9 mouse cellular contexts compared by ENCODE assay signal in genomic region chr10:83181831-83182572, GRCm38 (mm10).
DNase-seq lines count a peak whose midpoint lies in the region; ATAC-seq and TF ChIP-seq lines count a peak whose summit lies in the region.
"Had no signal": no experiment of that assay in that cellular context is flagged by ENCODE, and none has a peak within 500 bp of the region (broad histone marks: within the 10 kb centered on the region; RNA-seq: fewer than 3 reads in every experiment).

No protein-coding gene starts in this region.

- peak; percentile 70 for DNase-seq in Muller cell, postnatal 12 days (ENCODE audit: inconsistent ontology term)
- DNase-seq in cerebellum, postnatal 36 days, result peak; percentile 49 to 65
- DNase-seq in left cerebral cortex, postnatal 36 days (ENCODE audit: low spot score in 2 of 2), result peak; percentile 30 to 39
- DNase-seq in testis, postnatal 14 days (ENCODE audit: low spot score), result no peak
- DNase-seq in urinary bladder, adult 18-20 months (ENCODE audit: low spot score in 2 of 2), result no peak

- H3K9me3 ChIP-seq in intestine, embryonic 15.5 days, result no peaks in the 10 kb centered on the region
- H3K9me3 ChIP-seq in intestine, postnatal 0 days (ENCODE audit: control insufficient read depth), result no peaks in the 10 kb centered on the region

- 80% methylated on average over 15 of the region's 15 CpGs for WGBS in intestine, embryonic 15.5 days
- 81% methylated on average over 15 of the region's 15 CpGs for WGBS in intestine, postnatal 0 days

- ATAC-seq in intestine, embryonic 15.5 days, result 0 out of 2 replicates have a peak, but pooled peaks have one; percentile 18
- ATAC-seq in intestine, postnatal 0 days, result no peak
- no peak for ATAC-seq in CD4-positive, CD25-positive, alpha-beta regulatory T cell, adult 4 months

- H3K27ac ChIP-seq in intestine, embryonic 15.5 days, result no peak overlapping the region
- H3K27ac ChIP-seq in intestine, postnatal 0 days (ENCODE audit: low read depth, low read length), result no peak overlapping the region
- H3K27ac ChIP-seq: liver, embryonic 14.5 days had no signal

- no peak for TF ChIP-seq CTCF in intestine, postnatal 0 days (IDR thresholded peaks at IDR 0.05; ENCODE audit: low read depth)

- intact Hi-C loops in left cerebral cortex, postnatal 36 days (cut with DNase I), result loop anchor here (5.0 kb wide), 2 partner anchors 75 to 195 kb away; partner anchors contain the start of gene Chst11

- no peak overlapping the region for H3K4me2 ChIP-seq in intestine, embryonic 15.5 days (replicated peaks)
- H3K4me2 ChIP-seq in intestine, postnatal 0 days (replicated peaks; ENCODE audit: low read depth), result no peak overlapping the region

- no peaks in the 10 kb centered on the region for H3K27me3 ChIP-seq in intestine, embryonic 15.5 days (replicated peaks)
- no peaks in the 10 kb centered on the region for H3K27me3 ChIP-seq in intestine, postnatal 0 days (replicated peaks; ENCODE audit: control insufficient read depth, insufficient read depth, low read length)

- no peaks in the 10 kb centered on the region for H3K36me3 ChIP-seq in intestine, embryonic 15.5 days
- no peaks in the 10 kb centered on the region for H3K36me3 ChIP-seq in intestine, postnatal 0 days (ENCODE audit: control insufficient read depth, insufficient read depth)

- peaks cover 7% of the 10 kb centered on the region for H3K4me1 ChIP-seq in intestine, embryonic 15.5 days (replicated peaks)
- H3K4me1 ChIP-seq in intestine, postnatal 0 days (replicated peaks; ENCODE audit: control insufficient read depth, insufficient read depth, low read length), result no peaks in the 10 kb centered on the region

- H3K4me3 ChIP-seq in intestine, embryonic 15.5 days (replicated peaks), result no peak overlapping the region
- H3K4me3 ChIP-seq in intestine, postnatal 0 days (ENCODE audit: low read depth, low read length), result no peak overlapping the region

- H3K9ac ChIP-seq in intestine, embryonic 15.5 days, result no peak overlapping the region
- no peak overlapping the region for H3K9ac ChIP-seq in intestine, postnatal 0 days (ENCODE audit: low read depth, low read length)
- H3K9ac ChIP-seq: liver, embryonic 14.5 days had no signal

Comparison
In these comparisons a context has a peak if more than half of its experiments do, and no peak if none do; other contexts are left out.
1. DNase-seq: peak in Muller cell, postnatal 12 days (single experiment), cerebellum, postnatal 36 days (2 of 2) and left cerebral cortex, postnatal 36 days (2 of 2); none in testis, postnatal 14 days (single experiment) and urinary bladder, adult 18-20 months (0 of 2).